Mouse (Mus musculus) retina, adult 2 months (tissue): ENCODE measurements around the gene Olfr1306.

Experiments used
- DNase-seq: peaks from one replicate; pipeline ENCODE4 v3.0.0-alpha.2; 2012; ENCODE audit warnings: low read depth, low spot score

Gene Olfr1306

DNA sequence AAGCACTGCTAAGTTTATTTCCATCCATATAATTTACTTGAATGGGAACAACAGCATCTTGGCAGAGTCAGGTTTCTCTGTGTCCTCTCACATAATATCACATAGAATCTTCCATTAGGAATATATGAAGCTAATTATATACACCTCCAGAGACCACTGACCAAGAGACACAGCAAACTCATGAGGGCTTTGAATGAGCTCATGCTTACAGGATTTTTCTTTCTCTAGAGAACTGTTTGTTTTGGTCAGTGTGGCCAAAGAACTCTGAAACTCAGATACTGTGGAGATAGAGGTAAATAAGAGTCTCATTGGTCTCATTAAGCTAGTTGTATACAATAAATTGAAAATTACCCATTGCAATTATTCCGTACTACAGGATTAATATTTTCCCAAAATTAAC, at the start of gene Olfr1306:
TSS of gene Olfr1306 (minus strand) at position 101 of the 400 bp plus-strand sequence.
- no peak for DNase-seq

DNA sequence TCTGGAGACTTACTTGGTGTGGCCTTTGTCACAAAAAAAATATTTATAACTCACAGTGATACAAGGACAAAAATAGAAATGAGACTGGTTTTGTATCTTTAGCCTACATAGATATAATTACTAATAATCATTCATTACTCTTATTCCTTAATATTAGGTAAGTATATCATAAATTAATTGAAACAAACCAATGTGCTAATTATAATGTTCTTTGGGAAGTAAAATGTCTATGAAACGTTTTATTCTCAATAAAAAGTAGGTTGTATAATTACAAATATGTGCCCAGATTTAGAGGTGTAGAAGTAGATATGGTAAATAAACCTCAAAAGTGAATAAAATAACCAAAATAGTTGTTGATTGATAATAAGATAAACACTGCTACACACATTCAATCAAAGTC, 48.8 kb upstream of the Olfr1306 start, which contains the start of gene Olfr1308:
TSS of gene Olfr1308 (minus strand) at position 101 of the 400 bp plus-strand sequence.
- DNase-seq, result no peak

DNA sequence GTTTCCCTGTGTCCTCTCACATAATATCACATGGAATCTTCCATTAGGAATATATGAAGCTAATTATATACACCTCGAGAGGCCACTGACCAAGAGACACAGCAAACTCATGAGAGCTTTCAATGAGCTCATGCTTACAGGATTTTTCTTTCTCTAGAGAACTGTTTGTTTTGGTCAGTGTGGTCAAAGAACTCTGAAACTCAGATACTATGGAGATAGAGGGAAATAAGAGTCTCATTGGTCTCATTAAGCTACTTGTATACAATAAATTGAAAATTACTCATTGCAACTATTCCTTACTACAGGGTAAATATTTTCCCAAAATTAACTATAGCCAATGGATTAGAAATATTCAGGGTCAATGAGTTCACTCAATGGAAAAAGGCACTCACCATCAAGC, 33.3 kb upstream of the Olfr1306 start, which contains the start of gene Olfr1307:
TSS of gene Olfr1307 (minus strand) at position 101 of the 400 bp plus-strand sequence.
- no peak for DNase-seq

DNA sequence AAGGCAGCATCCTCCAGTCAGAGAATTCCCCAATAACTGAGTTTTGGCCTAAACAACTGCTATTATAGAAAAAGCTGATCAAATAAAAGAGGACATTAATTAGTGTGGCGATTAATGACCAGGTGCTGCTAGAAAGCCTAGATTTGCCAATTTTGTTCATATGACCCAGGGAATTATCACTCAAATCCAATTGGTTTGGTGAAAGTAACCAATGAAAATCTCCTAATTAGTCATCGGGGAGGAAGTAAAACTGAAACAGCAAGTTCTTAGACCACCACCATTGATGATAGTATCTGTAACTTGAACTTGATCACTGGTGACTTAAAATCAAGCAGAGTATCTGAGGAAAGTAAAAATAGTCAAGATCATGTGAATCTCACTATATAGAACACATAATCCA, 39.0 kb downstream of the Olfr1306 start, which contains the start of gene Olfr1305:
TSS of gene Olfr1305 (minus strand) at position 101 of the 400 bp plus-strand sequence.
- DNase-seq, result no peak
